Mouse (Mus musculus) bone marrow, adult 2 months (tissue): ENCODE results near the gene Actr2. TPM values are rescaled to one million over a fixed set of nuclear protein-coding genes. Genes with fewer than 3 reads are reported as not detected.
A peak's percentile ranks its signal among the peaks of the same experiment; 100 is the strongest.
"Not testable (repeated sequence)": the region's sequence is repeated elsewhere in the genome, so short reads cannot be mapped to it uniquely, and the experiment has no call there.

ENCODE experiments used
- H3K27ac ChIP-seq: fragments of 200-500 bp; 2 replicates; pipeline ENCODE4 v1.5.1; 2012; ENCODE audit warnings: low read depth, mild to moderate bottlenecking, control low read depth, inconsistent platforms, low read length; ENCODE audit not compliant: control insufficient read depth, poor library complexity, insufficient read depth
- H3K4me1 ChIP-seq: fragments of 200-500 bp; 2 replicates; pipeline ENCODE4 v1.6.1; 2011; ENCODE audit warnings: low read length; ENCODE audit not compliant: control insufficient read depth, insufficient read depth
- H3K4me3 ChIP-seq: fragments of 200-500 bp; replicated peaks from 2 replicates; pipeline ENCODE3; 2011; ENCODE audit warnings: mild to moderate bottlenecking, low read depth, low read length, control low read depth; ENCODE audit not compliant: control insufficient read depth
- CTCF ChIP-seq: fragments of 200-500 bp; IDR thresholded peaks from 2 replicates; pipeline ENCODE4 v1.5.1; 2011; ENCODE audit warnings: low read length, control low read depth; ENCODE audit not compliant: control insufficient read depth, insufficient read depth
- POLR2A ChIP-seq: fragments of 200-500 bp; IDR thresholded peaks from 2 replicates; pipeline ENCODE4 v1.6.1; 2011; ENCODE audit warnings: low read depth, mild to moderate bottlenecking, control low read depth, low read length, borderline replicate concordance; ENCODE audit not compliant: control insufficient read depth
- WGBS: fragments of 180-500 bp; shearing (Covaris S2); methylation state at CpG from one replicate; pipeline ENCODE4 v1.1.7; 2018; 5-methylcytosine and 5-hydroxymethylcytosine counted together
- polyA plus RNA-seq: library from polyadenylated mRNA; stranded (reverse); fragments of >200 nt; gene quantifications from 2 replicates; pipeline ENCODE4 v1.2.4, GENCODE M21; 2011; ENCODE audit warnings: low replicate concordance; ENCODE audit not compliant: missing spikeins, insufficient read depth, insufficient read length

The Actr2 gene
- polyA plus RNA-seq, 1 experiment: 89.6 TPM

DNA sequence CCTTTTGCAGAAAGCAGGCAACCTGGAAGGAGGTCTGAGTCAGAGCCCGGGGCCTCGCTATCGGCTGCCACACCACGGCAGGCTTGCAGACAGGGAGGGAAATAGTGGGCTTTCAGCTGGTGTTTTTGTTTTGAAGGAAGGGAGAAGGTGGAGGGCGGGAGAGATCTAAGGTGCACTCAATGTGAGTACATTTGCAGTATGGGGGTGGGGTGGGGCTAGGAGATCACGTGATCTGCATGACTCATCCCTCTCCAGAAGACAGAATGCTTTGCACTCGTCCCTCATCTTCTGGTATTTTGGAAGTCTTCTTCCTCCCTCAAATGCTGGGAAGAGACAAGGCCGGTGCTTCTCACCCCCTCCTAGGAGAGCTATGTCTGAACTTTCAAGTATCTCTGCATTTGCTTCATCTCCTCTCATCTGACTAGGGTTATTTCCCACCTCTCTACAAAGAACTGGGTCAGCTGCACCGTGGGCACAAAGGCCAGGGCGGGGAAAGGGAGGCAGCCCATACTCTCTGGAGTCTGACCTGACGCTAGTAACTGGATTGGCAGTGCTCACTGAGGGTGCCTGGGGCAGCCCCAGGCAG, 77.3 kb downstream of the Actr2 start:
- TF ChIP-seq CTCF (no peak), POLR2A (no peak)
- no peak overlapping the region for H3K4me3 ChIP-seq
- no peak overlapping the region for H3K27ac ChIP-seq
- H3K4me1 ChIP-seq: no peaks in the 10 kb centered on the region
- WGBS: 36% methylated on average over 11 of the region's 11 CpGs

GRCm38 (mm10) chr11:20034337-20034947, 78.3 kb downstream of the Actr2 start:
- Histone ChIP-seq H3K4me1 (no peaks in the 10 kb centered on the region), H3K4me3 (no peak overlapping the region), H3K27ac (no peak overlapping the region)
- WGBS: 82% methylated on average over 14 of the region's 14 CpGs
- TF ChIP-seq POLR2A (no peak), CTCF (no peak)

DNA sequence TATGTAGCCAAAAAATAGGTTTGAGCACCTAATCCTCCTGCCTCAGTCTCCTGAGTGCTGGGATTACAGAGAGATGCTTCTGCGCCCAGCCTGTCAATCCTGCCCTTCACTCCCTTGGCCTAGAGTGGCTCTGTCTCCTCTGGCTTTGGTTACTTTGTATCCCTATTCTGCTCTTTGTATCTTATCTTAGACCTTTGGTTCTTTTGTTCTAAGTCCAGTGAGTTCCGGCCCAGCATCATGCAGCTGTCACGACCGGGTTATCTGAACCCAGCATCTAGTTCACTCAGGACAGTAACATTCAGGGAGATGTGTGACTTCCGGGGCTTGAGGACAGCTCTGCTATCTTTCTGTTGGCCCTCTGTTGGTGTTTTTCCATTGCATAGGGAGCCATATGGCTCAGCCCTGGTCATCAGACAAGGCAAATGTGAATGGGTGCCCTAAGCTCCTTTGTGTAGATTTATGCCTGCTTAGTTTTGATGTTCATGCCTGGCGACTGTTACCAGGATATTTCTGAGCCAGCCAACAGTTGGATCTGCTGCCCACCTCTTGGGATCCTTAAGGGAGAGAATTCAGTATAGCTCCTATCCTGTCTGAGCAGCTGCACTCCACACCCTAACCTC, 79.1 kb downstream of the Actr2 start:
- Histone ChIP-seq H3K4me1 (no peaks in the 10 kb centered on the region), H3K4me3 (no peak overlapping the region), H3K27ac (no peak overlapping the region)
- no peak for TF ChIP-seq CTCF
- TF ChIP-seq POLR2A: no peak
- 80% methylated on average over 6 of the region's 6 CpGs for WGBS

DNA sequence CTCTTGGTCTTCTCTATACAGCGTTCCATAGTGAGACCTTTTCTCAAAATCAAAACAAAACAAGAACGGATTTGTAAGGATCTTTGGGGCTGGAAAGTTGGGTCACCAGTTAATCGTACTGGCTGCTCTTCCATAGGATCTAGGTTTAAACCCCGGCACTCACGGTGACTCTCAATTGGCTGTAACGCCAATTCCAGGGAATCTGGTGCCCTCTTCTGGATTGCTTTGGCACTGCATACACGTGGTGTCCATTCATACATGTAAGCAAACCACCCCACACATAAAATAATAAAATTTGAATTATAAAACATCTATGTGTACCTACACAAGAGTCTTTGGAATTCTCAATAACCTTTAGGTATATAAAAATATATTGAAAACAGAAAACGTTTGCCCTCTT, 81.2 kb downstream of the Actr2 start:
- H3K4me3 ChIP-seq: no peak overlapping the region
- peak; percentile 62 for TF ChIP-seq CTCF
- TF ChIP-seq POLR2A: no peak
- no peaks in the 10 kb centered on the region for H3K4me1 ChIP-seq
- 50% methylated on average over 8 of the region's 8 CpGs for WGBS
- no peak overlapping the region for H3K27ac ChIP-seq

DNA sequence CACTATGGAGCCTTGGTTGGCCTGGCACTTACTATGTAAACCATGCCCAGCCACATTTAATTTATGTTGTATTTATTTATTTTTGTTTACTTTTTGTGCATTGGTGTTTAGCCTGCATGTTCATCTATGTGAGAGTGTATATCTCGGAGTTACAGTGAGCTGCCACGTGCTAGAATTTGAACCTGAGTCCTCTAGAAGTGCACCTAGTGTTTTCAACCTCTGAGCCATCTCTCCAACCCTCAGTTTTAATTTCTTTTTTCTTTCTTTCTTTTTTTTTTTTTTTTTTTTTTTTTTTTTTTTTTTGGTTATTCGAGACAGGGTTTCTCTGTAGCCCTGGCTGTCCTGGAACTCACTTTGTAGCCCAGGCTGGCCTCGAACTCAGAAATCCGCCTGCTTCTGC, 81.7 kb downstream of the Actr2 start:
- H3K4me1 ChIP-seq, H3K4me3 ChIP-seq, H3K27ac ChIP-seq: not testable (repeated sequence)
- WGBS: 85% methylated on average over 5 of the region's 5 CpGs

- Histone ChIP-seq H3K4me1 (no peaks in the 10 kb centered on the region), H3K27ac (no peak overlapping the region), H3K4me3 (no peak overlapping the region)
- TF ChIP-seq POLR2A: no peak
- TF ChIP-seq CTCF: no peak
- WGBS: 89% methylated on average over 4 of the region's 4 CpGs
Measured at GRCm38 (mm10) chr11:20029014-20029413, 83.7 kb downstream of the Actr2 start.

DNA sequence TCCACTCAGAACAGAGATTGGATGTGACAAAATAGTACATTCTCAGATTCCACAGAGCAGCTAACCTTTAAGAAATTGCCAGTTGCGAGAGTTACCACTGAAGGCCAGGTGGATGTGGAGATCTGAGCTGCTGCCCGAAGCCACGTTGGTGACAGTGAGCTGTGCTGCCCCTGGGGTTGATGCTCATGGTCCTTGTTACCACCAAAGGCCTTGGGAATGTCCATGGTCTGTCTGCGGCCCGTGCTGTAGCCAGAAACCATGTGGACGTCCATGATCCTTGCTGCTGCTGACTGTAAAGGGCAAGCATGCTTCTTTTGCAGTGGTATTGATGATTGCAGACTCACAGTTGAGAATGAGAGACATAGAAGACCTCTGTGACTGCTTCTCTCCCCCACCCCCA, 84.3 kb downstream of the Actr2 start:
- H3K27ac ChIP-seq: no peak overlapping the region
- 89% methylated on average over 6 of the region's 6 CpGs for WGBS

DNA sequence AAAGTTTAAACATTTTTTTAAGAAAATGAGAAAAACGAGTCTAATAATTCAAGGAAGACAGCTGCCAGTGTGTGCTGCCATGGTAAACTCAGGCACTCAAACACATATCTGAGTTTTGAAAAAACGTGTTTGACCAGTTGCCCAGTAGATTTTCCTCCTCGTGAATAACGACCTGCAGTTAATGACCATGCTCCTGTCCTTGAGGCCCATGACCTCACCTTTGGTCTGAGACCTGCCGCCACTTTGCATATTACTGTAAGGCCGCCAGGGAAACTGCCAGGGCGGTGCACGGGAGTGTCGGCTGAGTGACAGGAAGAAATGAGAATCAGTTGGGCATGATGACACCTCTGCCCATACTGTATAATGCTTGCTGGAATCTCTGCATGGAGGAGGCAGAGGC, 85.0 kb downstream of the Actr2 start:
- no peak overlapping the region for H3K4me3 ChIP-seq
- TF ChIP-seq POLR2A (no peak), CTCF (no peak)
- no peaks in the 10 kb centered on the region for H3K4me1 ChIP-seq
- 79% methylated on average over 9 of the region's 9 CpGs for WGBS
- H3K27ac ChIP-seq: no peak overlapping the region

More for the DNA sequence above, 84.3 kb downstream of the Actr2 start:
- Histone ChIP-seq H3K4me1 (no peaks in the 10 kb centered on the region), H3K4me3 (no peak overlapping the region)
- no peak for TF ChIP-seq POLR2A
- TF ChIP-seq CTCF: no peak

- 81% methylated on average over 11 of the region's 11 CpGs for WGBS
- H3K27ac ChIP-seq: no peak overlapping the region
Measured at GRCm38 (mm10) chr11:20025899-20026298, 86.8 kb downstream of the Actr2 start.

More at GRCm38 (mm10) chr11:20025899-20026298, 86.8 kb downstream of the Actr2 start:
- TF ChIP-seq CTCF: peak; percentile 24; the same call in 1 of the 2 replicates
- TF ChIP-seq POLR2A: no peak
- Histone ChIP-seq H3K4me1 (no peaks in the 10 kb centered on the region), H3K4me3 (no peak overlapping the region)
